Mouse (Mus musculus) brain, embryonic 14.5 days (tissue): ENCODE results near the gene Ackr2. TPM values are rescaled to one million over a fixed set of nuclear protein-coding genes. Genes with fewer than 3 reads are reported as not detected.

Experiments used
- DNase-seq: peaks from one replicate; pipeline ENCODE4 v3.0.0-alpha.2; 2011; ENCODE audit warnings: low read depth
- CTCF ChIP-seq: fragments of 200-500 bp; IDR thresholded peaks from 2 replicates; pipeline ENCODE4 v1.5.1; 2012; ENCODE audit warnings: inconsistent platforms, mild to moderate bottlenecking, moderate library complexity, borderline replicate concordance; ENCODE audit not compliant: insufficient read depth, insufficient read length; ENCODE audit errors: extremely low read depth
- POLR2A ChIP-seq: fragments of 200-500 bp; IDR thresholded peaks from 2 replicates; pipeline ENCODE4 v1.6.1; 2012; ENCODE audit warnings: mild to moderate bottlenecking, inconsistent platforms, borderline replicate concordance; ENCODE audit not compliant: poor library complexity, insufficient read depth, insufficient read length, severe bottlenecking; ENCODE audit errors: extremely low read depth
- polyA plus RNA-seq: library from polyadenylated mRNA; depleted of rRNA; stranded (reverse); fragments of >200 nt; gene quantifications from 2 replicates; pipeline ENCODE4 v1.2.3, GENCODE M21; 2012; rRNA removed

Gene Ackr2
- polyA plus RNA-seq, 1 experiment, result 2.1 TPM

DNA sequence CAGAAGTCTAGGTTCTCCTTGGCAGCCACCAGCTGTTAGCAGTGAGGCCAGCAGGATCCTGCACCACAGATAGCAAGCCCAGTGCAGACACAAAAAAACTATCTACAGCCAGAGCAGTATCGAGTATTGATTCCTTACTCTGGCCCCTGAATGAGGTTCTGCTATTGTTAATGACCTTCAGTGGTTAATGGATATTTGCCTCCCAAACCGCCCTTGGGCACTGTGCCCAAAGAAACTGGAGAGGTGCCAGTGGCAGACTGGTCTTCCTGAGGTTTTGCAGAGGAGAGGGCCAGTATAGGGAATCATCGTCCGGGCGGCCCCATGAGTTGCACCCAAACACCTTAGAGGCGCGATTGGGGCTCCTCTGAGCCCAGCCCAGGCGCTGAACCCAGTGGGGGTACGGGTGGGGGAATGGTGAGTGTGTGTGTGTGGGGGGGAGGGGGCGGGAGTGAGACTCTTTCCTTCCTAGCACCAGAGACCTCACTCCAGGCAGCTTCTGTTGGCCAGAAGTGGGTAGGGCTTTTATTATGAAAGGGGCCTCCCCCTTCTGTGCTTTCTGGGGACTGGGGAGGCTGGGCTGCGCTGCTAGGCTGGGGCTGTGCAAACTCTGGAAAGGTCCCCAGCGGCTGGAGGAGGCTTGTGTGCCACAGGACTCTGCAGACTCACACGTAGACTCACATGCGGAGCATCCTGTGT lies 52.4 kb downstream of the Ackr2 start, which contains the start of gene Fam198a:
Gene Fam198a (plus strand): TSS at position 571 of the 696 bp plus-strand sequence.
- DNase-seq, result peak; percentile 91
- no peak for TF ChIP-seq CTCF
- no peak for TF ChIP-seq POLR2A

DNA sequence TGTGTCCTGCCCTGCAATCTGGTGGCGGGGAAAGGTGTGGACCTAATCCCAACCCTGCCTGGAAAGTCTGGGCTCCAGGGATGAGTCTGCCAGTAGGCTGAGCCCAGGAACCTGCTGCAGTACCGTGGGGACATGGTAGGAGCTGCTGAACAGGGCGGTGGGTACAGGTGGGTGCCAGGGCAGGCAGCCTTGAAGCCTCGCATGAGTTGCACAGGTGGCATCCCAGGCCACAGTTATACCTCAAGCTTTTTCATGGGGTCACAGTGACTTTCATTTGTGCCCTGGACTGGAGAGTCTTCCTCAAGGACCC lies 52.9 kb downstream of the Ackr2 start:
- no peak for DNase-seq
- no peak for TF ChIP-seq CTCF
- TF ChIP-seq POLR2A, result no peak

DNA sequence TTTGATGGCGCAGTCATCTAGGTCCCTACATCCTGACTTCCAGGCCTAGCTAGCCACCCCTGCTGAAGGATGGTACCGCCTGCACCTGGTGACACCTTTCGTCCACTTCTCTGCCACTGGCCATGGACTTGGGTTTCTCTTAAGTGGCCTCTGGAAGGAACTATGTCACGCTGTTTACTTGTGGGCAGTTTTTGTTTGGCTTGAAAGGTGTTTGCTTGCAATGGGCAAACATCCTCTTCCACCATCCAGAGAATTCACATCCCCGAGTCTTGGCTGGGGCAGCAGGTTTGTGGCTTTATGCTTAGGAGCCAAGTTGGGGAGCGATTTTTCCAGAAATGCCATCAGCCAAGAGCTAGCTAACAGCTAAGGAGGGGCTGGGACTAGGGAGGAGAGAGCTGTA lies 54.4 kb downstream of the Ackr2 start:
- no peak for TF ChIP-seq CTCF
- TF ChIP-seq POLR2A, result no peak
- DNase-seq, result no peak

GRCm38 (mm10) chr9:121959966-121960635 lies 61.9 kb downstream of the Ackr2 start:
- TF ChIP-seq CTCF (no peak), POLR2A (no peak)
- no peak for DNase-seq

Other genes starting within 250 kb of the Ackr2 start
- 21.2 and 25.2 TPM in 2 replicates for gene Sec22c, start 192.9 kb upstream of the Ackr2 start, polyA plus RNA-seq
- gene Ss18l2, start 188.0 kb upstream of the Ackr2 start, polyA plus RNA-seq, result 65.3 and 71.1 TPM in 2 replicates
- gene Nktr, start 179.2 kb upstream of the Ackr2 start, polyA plus RNA-seq, result 165 and 197 TPM in 2 replicates
- 38.8 and 51.4 TPM in 2 replicates for gene Zfp651, start 139.0 kb upstream of the Ackr2 start, polyA plus RNA-seq
- 0.55 and 0.72 TPM in 2 replicates for gene Klhl40, start 120.7 kb upstream of the Ackr2 start, polyA plus RNA-seq
- gene Hhatl, start 105.8 kb upstream of the Ackr2 start, polyA plus RNA-seq, result 0.40 and 0.49 TPM in 2 replicates
- 2.7 and 2.9 TPM in 2 replicates for gene Ccdc13, start 58.9 kb upstream of the Ackr2 start, polyA plus RNA-seq
- 42.6 and 43.8 TPM in 2 replicates for gene Higd1a, start 40.0 kb upstream of the Ackr2 start, polyA plus RNA-seq
- gene Cyp8b1, start 17.9 kb downstream of the Ackr2 start, polyA plus RNA-seq, result not detected in 2 replicates
- gene Fam198a, start 52.6 kb downstream of the Ackr2 start, polyA plus RNA-seq, result 1.0 and 1.6 TPM in 2 replicates
- 30.2 and 31.9 TPM in 2 replicates for gene Pomgnt2, start 98.8 kb downstream of the Ackr2 start, polyA plus RNA-seq
- 59.8 and 80.6 TPM in 2 replicates for gene Snrk, start 218.9 kb downstream of the Ackr2 start, polyA plus RNA-seq